Mouse (Mus musculus) lung, postnatal 0 days (tissue): ENCODE measurements around the gene March4.

Source experiments
- CTCF ChIP-seq: IDR thresholded peaks from 2 replicates; pipeline ENCODE4 v1.5.1; 2016; ENCODE audit warnings: antibody characterized with exemption, mild to moderate bottlenecking
- EP300 ChIP-seq: IDR thresholded peaks from 2 replicates; pipeline ENCODE4 v1.6.1; 2016; ENCODE audit warnings: antibody characterized with exemption, mild to moderate bottlenecking, control low read depth

DNA sequence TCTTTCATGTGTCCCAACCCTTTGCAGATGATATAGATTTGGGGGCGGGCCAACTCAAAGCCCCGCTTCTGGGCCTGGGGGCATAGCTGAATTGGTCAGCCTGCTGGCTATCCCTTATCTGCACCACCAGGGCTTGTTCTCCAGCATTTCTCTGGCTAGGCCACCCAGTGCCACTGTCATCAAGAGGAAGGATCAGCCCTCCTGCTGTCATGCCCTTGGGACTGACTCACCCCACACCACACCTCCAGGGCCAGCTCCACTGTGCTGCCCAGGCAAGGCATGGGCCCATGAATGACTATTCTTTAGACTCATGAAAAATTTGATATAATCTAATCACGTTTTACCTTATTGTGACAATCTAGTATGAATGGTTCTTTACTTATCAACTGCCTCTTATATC lies 19.7 kb upstream of the March4 start:
- no peak for TF ChIP-seq CTCF
- TF ChIP-seq EP300: no peak
